Mouse (Mus musculus): Measurements from ENCODE around the gene Kif5c.

DNA sequence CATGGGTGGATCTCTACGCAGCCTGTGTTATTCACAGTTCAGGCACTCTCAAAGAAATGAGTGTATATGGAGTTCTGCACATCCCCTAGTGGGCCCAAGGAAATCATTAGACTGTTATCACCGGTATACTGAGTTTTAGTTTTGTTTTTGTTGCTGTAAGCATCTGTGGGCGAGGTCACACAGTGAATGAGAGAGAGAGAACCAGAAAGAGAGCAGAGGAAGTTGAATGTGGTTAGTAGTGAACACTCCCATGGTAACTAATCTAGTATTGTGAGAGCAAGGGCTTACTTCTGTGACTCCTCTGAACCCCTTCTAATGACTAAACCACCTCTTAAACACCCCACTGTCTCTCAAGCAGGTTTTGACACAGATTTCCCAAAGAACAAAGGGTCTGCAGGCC is 2.3 kb upstream of the Kif5c start:
- TF ChIP-seq GATA1 (IDR thresholded peaks at IDR 0.05; ENCODE audit: low read length) (no peak), TAL1 (IDR thresholded peaks at IDR 0.05; ENCODE audit: low read length) (no peak)

Data from erythroblast, embryonic 14.5 days (primary cell).